Mouse (Mus musculus) left cerebral cortex, adult 9 months (tissue): Measurements from ENCODE around the gene Far2.
A peak's percentile ranks its signal among the peaks of the same experiment; 100 is the strongest.

Source experiments
- DNase-seq, 2 experiments: peaks; one replicate each; pipeline ENCODE4 v3.0.0; 2022; ENCODE audit warnings: low spot score in 2 of 2

The Far2 gene

GRCm38 (mm10) chr6:148046881-148047649 lies at the start of gene Far2:
Gene Far2, plus strand, starts transcription at chr6:148047259.
- DNase-seq, result peak in 1 of 2 experiments; percentile 44

GRCm38 (mm10) chr6:148000483-148000882 lies 46.6 kb upstream of the Far2 start:
- no peak for DNase-seq

GRCm38 (mm10) chr6:148001071-148001470 lies 46.0 kb upstream of the Far2 start:
- peak in 1 of 2 experiments; percentile 3 for DNase-seq

GRCm38 (mm10) chr6:148006118-148006837 lies 40.8 kb upstream of the Far2 start:
- DNase-seq, result no peak

GRCm38 (mm10) chr6:148040759-148041158 lies 6.3 kb upstream of the Far2 start:
- no peak for DNase-seq

DNA sequence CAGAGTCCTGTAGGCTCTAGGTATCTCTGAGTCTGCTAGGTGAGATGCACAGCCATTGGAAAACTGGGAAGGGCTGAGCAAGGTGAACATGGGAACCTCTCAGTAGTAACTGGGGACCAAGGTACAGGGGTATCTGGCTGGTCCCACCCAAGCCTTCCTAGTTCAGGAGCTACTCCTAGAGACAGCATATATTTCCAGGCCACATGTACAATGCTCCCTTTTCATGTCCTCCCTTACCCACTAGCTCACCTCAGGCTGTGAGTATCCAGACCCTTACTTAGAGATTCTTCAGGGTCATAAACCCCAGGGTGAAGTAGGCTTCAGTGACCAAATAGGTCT lies 560 bp downstream of the Far2 start:
- DNase-seq, result no peak

DNA sequence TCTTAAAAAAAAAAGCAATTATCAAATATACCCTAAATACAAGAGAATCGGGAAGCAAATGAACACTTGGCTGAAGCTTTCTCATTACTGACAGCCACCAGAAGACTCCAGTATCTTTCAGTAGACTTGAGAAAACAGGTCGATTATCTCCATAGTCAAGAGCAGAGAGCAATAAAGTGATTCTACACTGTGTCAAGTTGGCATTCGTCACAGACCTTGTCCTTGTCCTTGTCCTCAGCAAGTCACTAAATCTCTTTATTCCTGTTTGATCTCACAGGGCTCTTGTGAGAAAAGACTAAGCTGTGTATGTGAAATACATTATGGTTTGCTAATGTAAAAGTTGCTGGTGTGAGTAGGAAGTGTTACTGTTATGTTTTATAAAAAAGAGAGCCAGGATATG lies 16.1 kb downstream of the Far2 start:
- no peak for DNase-seq

DNA sequence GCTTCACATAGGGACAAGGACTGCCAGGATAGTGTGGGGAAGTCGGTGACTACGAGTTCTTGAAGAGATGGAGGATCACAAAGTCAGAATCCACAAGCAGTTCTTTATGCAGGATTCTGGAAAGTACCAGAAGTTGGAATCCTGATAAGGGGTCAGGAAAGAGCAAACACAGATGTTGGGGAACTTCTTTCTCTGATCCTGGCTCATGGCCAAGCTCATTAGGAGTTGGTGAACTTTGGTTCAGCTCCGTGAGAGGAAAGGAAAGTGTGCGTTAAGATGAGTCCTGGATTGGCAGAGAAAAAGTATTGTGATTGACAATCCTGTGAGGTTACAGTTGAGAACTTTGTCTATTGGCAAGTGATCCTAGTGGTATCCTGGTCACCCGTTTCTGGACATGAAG lies 19.2 kb downstream of the Far2 start:
- no peak for DNase-seq

DNA sequence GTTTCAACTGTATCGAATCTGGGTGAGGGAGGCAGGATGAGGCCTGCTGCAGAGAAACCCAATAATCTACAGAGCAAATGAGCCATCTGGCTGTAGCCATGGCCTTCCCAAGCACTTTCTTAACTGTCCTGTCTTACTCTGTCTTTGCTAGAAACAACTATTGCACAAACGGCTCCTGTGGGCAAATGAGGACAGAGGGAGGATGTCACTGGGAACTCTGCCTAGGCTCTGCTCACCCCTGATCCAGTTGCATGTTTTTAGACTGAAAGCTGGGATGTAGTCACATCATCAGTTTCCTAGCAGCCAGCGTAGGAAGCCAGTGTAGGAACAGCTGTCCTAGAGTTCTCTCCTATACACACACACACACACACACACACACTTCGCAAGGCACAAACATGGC lies 21.7 kb downstream of the Far2 start:
- no peak for DNase-seq

DNA sequence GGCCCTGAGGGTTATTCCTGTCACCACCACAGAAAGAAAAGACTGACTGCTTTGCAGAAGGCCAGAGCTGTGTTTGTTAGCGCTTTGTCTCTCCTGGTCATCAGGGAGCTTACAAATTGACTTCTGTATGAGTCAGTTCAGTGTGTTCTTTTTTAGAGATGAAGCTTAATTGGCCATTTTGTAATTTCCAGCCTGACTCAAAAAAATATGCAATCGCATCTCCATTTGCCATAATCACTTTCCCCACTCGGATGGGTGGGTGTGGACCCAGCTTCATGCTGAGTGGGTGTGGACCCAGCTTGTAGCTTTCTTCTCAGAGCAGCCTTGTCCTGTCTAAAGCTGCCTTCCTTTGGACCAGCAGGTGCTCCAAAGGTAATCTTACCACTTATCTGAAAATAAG lies 26.5 kb downstream of the Far2 start:
- peak in 1 of 2 experiments; percentile 21 for DNase-seq

DNA sequence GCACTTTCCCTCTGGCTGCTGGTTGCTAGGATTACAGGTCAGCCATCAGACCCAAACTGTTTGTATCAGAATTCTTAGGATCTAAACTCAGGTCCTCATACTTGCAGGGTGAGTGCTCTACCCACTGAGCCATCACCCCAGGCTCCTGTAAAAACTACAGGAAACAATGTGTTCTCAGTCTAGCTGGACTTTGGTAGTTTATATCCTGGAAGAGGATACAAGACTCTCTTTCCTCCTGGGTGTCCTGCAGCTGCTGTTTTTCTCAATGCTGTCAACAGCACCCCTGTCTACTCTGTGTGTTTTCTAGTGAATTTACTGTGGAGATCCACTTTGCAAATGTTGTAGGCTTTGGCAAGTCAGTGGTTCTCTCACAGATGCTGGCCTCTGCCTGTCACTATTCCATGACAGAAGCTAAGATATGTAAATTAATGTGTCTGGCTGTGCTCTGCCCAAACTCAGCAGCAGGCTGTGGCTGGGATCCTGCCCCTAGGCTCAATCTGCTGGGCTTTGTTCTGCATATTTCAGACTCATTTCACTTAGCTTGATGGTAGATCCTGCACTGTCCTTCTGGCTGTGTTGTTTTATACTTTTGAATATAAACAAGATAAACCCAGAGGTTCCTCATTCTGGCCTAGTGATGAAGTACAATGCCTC lies 27.3 kb downstream of the Far2 start:
- no peak for DNase-seq

GRCm38 (mm10) chr6:148083864-148084263 lies 36.8 kb downstream of the Far2 start:
- no peak for DNase-seq

DNA sequence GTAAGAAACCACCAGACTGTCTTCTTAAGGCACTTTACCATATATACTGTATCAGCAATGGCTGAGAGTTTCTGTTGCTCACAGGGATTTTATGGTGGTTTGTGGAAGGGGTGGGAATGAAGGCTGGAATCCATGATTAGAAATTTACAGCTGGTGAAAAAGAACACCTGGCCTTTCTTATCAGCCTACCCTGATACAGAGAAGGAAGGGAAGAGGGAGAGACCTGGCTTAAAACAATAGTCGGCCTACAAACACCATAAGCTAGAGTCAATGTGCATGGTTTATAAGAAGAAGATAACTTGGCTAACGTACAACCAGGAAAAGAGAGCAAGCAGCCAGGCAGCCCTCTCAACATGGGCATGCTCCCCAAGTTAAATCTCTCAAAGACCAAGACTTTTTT lies 37.3 kb downstream of the Far2 start:
- no peak for DNase-seq

DNA sequence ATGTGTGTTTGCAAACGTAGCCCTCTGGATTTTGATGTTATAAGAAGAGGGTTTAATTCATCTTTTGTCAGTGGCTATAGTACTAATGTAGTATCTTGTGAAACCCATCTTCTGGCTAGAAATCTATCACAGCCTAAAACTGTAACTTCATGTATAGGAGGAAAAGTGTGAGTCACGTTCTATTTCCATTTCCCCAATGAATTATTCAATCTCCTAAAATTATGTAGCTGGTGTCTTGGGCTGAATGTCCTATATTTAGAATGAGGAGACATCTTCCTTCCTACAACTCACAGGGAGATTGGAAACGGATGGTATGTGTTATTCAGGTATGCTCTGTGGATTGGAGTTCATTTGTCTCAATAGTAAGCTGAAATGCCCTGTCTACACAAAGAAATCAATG lies 50.0 kb downstream of the Far2 start:
- DNase-seq, result peak in 1 of 2 experiments; percentile 15

- no peak for DNase-seq
Observed at GRCm38 (mm10) chr6:148101977-148102376, 54.9 kb downstream of the Far2 start.

DNA sequence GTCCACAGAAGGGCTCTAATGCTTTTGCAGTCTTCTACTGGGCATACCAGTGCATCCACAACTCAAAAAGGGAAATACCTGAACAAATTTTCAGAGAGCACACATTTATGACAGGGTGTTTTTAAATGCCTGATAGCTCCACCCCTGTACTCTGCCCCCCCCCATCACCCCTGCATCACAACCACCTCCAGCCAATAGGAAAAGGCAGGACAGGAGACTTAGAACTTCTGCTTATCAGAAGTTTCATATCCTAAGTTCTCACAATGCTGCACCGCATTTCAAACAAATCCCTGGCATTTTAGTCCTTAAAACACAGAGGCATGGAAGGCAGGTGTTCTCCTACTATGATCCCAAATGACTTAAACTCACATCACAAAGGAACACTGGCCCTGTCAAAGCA lies 55.4 kb downstream of the Far2 start:
- DNase-seq, result no peak

- DNase-seq, result peak in 1 of 2 experiments; percentile 14
Observed at GRCm38 (mm10) chr6:148104212-148104611, 57.2 kb downstream of the Far2 start.

DNA sequence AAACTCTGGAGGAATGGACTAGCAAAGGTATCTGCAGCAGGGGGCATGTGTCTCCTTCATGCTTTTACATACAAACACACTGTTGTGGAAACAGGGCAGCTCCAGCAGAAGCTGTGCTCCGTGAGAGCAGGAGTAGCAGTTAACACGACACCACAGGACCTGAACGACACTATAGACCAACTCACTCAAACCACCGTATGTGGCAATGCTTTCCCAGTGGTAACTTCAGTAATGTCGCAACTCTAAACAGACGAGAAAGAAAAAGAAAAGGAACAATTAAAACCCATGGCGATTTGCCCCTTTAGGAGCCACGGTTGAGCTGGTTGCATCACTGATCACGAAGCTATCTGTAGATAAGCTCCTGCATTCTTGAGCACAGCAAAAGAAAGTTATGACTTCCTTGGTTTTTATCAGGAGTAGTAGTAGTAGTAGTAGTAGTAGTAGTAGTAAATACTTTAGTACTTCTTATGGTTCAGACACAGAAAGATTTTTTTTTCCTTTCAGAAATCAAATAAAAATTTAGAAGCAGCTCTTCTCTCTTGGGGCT lies 58.7 kb downstream of the Far2 start:
- DNase-seq, result no peak

GRCm38 (mm10) chr6:148108741-148109472 lies 61.8 kb downstream of the Far2 start:
- no peak for DNase-seq

DNA sequence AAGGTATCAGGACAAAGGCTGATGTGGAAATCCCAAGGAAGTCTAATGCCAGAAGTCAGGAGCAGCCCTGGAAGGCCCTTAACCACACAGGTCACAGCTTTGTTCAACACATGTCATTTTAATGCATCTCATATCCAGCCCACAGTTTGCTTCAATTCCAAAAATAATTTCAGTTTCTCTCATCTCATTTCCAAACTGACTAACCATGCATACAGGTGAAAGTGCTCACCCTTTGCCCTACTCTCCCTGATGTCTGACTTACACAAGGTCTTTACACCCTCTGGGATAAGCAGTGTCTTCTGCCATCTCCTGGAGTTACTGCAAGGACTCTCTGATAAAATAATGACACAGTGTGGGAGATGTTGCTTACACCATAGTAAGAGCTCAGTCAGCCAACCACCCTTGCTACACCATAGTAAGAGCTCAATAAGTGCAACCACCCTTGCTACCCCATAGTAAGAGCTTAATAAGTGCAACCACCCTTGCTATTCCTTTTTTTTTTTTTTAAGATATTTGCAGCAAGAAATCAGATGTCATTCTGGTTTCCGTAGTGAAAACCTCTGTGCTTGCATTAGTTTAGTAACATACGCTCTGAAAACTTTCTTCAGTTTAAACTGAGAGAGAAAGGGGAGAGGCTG lies 64.1 kb downstream of the Far2 start:
- DNase-seq, result no peak

DNA sequence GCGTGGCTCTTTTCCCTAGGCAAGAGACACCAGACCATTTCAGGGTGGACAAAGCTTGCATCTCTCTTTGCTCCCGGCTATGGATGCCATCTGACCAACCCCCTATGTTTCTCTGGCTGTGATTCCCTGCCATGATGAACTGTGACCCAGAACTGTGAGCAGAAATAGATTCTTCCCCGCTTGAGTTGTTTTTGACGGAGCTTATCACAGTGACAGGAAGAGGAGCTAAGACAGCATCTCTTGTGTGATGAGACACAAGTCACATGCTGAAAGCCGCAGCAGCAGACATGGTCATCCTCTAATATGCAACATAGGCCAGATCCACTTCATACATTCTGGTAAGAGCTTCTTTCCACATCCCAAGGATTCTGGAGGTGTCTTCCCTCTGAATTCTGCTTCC lies 69.3 kb downstream of the Far2 start:
- no peak for DNase-seq
